Mouse (Mus musculus) spleen, adult 2 months (tissue): ENCODE results near the gene Stard7. TPM values are rescaled to one million over a fixed set of nuclear protein-coding genes. Genes with fewer than 3 reads are reported as not detected.
A peak's percentile ranks its signal among the peaks of the same experiment; 100 is the strongest.

Experiments
- DNase-seq, 2 experiments: peaks; one replicate each; pipeline versions ENCODE4 v3.0.0 to v3.0.0-alpha.2; 2012 to 2021; ENCODE audit warnings: low spot score in 2 of 2, low read depth in 1 of 2
- H3K27ac ChIP-seq: fragments of 200-500 bp; 2 replicates; pipeline ENCODE4 v1.5.1; 2012; ENCODE audit warnings: low read length, inconsistent platforms; ENCODE audit not compliant: insufficient read depth
- H3K27me3 ChIP-seq: fragments of 200-500 bp; 2 replicates; pipeline ENCODE4 v1.6.1; 2012; ENCODE audit warnings: mild to moderate bottlenecking, moderate library complexity, low read length, inconsistent platforms; ENCODE audit not compliant: control insufficient read depth, insufficient read depth
- H3K36me3 ChIP-seq: fragments of 200-500 bp; 2 replicates; pipeline ENCODE4 v1.6.1; 2012; ENCODE audit warnings: mild to moderate bottlenecking, low read length, inconsistent platforms; ENCODE audit not compliant: control insufficient read depth, insufficient read depth
- H3K4me1 ChIP-seq: fragments of 200-500 bp; 2 replicates; pipeline ENCODE4 v1.6.1; 2011; ENCODE audit warnings: inconsistent platforms; ENCODE audit not compliant: control insufficient read depth, insufficient read depth, insufficient read length
- H3K4me3 ChIP-seq: fragments of 200-500 bp; 2 replicates; pipeline ENCODE4 v1.5.1; 2011; ENCODE audit warnings: mild to moderate bottlenecking, inconsistent platforms; ENCODE audit not compliant: insufficient read depth, insufficient read length; ENCODE audit errors: extremely low read depth
- CTCF ChIP-seq: fragments of 200-500 bp; IDR thresholded peaks from 2 replicates; pipeline ENCODE4 v1.5.1; 2011; ENCODE audit warnings: mild to moderate bottlenecking, inconsistent platforms; ENCODE audit not compliant: insufficient read depth, insufficient read length, insufficient replicate concordance; ENCODE audit errors: extremely low read depth
- POLR2A ChIP-seq: fragments of 200-500 bp; IDR thresholded peaks from 2 replicates; pipeline ENCODE4 v1.6.1; 2011; ENCODE audit warnings: low read depth, low read length, inconsistent platforms
- WGBS: fragments of 180-500 bp; shearing (Covaris S2); methylation state at CpG from one replicate; pipeline ENCODE4 v1.1.7; 2018; 5-methylcytosine and 5-hydroxymethylcytosine counted together
- polyA plus RNA-seq: library from polyadenylated mRNA; depleted of rRNA; stranded (reverse); fragments of >200 nt; gene quantifications from 2 replicates; pipeline ENCODE4 v1.2.3, GENCODE M21; 2012

Gene Stard7
- polyA plus RNA-seq, 1 experiment, result 22.2 TPM

DNA sequence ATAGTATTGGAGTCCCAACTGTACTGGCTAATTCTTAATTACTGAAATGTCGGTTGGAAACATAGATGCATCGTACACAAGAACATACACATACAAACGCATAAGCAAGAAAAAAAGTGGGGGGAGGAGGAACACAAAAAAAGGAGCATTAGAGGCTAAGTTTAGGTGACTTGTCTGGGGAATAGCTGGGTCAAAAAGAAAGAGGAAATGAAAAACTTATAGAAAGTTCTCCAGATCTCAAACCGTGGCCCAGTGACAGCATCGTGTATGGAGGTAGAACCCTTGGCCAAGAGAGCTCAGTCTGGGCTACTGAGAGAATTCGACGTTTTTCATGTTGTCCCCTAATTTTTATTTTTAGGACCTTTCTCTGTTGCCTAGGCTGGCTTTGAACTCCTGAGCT is 40.7 kb downstream of the Stard7 start:
- peak overlapping the region; percentile 40 for H3K27ac ChIP-seq
- 38% methylated on average over 7 of the region's 7 CpGs for WGBS
- no peaks in the 10 kb centered on the region for H3K27me3 ChIP-seq
- H3K36me3 ChIP-seq, result no peaks in the 10 kb centered on the region
- TF ChIP-seq CTCF, result no peak
- peaks cover 36% of the 10 kb centered on the region; the same call in 1 of the 2 replicates for H3K4me1 ChIP-seq
- peak in 1 of 2 experiments; percentile 24 for DNase-seq
- H3K4me3 ChIP-seq, result no peak overlapping the region

- H3K27me3 ChIP-seq, result no peaks in the 10 kb centered on the region
- WGBS, result 83% methylated on average over 1 of the region's 1 CpGs
- no peak overlapping the region for H3K4me3 ChIP-seq
- TF ChIP-seq POLR2A (no peak), CTCF (no peak)
- H3K36me3 ChIP-seq, result no peaks in the 10 kb centered on the region
- H3K4me1 ChIP-seq, result peaks cover 36% of the 10 kb centered on the region; the same call in 1 of the 2 replicates
- H3K27ac ChIP-seq, result peak overlapping the region; percentile 40
- no peak for DNase-seq
These were observed 41.2 kb downstream of the Stard7 start for GRCm38 (mm10) chr2:127311193-127311592.

- Histone ChIP-seq H3K27ac (no peak overlapping the region), H3K4me1 (peaks cover 41% of the 10 kb centered on the region; the same call in 1 of the 2 replicates), H3K36me3 (no peaks in the 10 kb centered on the region), H3K27me3 (no peaks in the 10 kb centered on the region), H3K4me3 (no peak overlapping the region)
- WGBS, result 74% methylated on average over 4 of the region's 4 CpGs
- no peak for DNase-seq
- TF ChIP-seq POLR2A (no peak), CTCF (no peak)
These were observed 42.8 kb downstream of the Stard7 start for GRCm38 (mm10) chr2:127312801-127313200.

GRCm38 (mm10) chr2:127313878-127314277 is 43.9 kb downstream of the Stard7 start:
- Histone ChIP-seq H3K36me3 (no peaks in the 10 kb centered on the region), H3K27me3 (no peaks in the 10 kb centered on the region), H3K4me3 (no peak overlapping the region), H3K4me1 (peaks cover 51% of the 10 kb centered on the region), H3K27ac (peak overlapping the region; percentile 88)
- DNase-seq, result peak in 1 of 2 experiments; percentile 12
- WGBS, result 57% methylated on average over 4 of the region's 4 CpGs
- TF ChIP-seq CTCF (no peak), POLR2A (no peak)

DNA sequence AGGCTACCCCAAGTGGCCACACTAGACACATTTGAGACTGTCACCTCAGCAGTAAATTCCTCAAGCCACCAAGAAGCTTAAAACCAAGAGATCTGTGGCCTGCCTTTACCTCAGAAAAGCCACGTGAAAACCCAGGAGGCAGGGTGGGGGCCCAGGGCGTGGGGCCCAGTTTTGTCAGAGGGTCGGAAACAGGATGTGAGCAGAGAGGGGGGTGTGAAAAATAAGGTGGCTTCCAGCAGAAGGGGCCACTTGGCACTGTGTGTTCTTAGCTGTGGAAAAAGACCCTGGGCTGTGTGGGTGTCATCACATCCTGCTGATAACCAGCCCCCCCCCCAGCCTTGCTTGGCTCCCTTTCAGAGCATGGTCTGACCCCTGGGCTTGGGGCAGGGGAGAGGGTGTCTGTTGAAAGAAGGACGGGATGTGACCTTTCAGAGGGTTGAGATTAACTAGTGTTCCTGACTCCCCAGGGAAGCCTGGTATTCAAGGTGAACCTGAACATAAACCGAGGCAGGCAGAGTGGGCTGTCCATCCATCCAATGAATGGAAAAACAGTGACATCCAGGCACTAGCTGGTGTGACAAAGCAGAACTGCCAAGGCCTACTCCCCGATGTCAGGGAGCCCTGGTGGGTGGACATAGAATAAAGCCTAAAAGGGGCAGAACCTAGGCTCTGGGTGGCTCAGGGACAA is 44.6 kb downstream of the Stard7 start:
- Histone ChIP-seq H3K4me1 (peaks cover 54% of the 10 kb centered on the region), H3K4me3 (no peak overlapping the region), H3K27me3 (no peaks in the 10 kb centered on the region), H3K36me3 (no peaks in the 10 kb centered on the region), H3K27ac (peak overlapping the region; percentile 88)
- peak; percentile 76 to 85 for DNase-seq
- TF ChIP-seq POLR2A, result no peak
- TF ChIP-seq CTCF, result no peak
- 11% methylated on average over 6 of the region's 6 CpGs for WGBS

- no peak overlapping the region for H3K4me3 ChIP-seq
- no peak for DNase-seq
- no peaks in the 10 kb centered on the region for H3K27me3 ChIP-seq
- peaks cover 55% of the 10 kb centered on the region for H3K4me1 ChIP-seq
- 85% methylated on average over 1 of the region's 1 CpGs for WGBS
- H3K36me3 ChIP-seq, result no peaks in the 10 kb centered on the region
- TF ChIP-seq POLR2A (no peak), CTCF (no peak)
- H3K27ac ChIP-seq, result peak overlapping the region; percentile 88
These were observed 45.1 kb downstream of the Stard7 start for GRCm38 (mm10) chr2:127315155-127315470.

GRCm38 (mm10) chr2:127316431-127316830 is 46.4 kb downstream of the Stard7 start:
- H3K27ac ChIP-seq, result peak overlapping the region; percentile 39
- TF ChIP-seq POLR2A (no peak), CTCF (no peak)
- DNase-seq, result no peak
- H3K4me3 ChIP-seq, result no peak overlapping the region
- WGBS, result 76% methylated on average over 5 of the region's 5 CpGs
- H3K27me3 ChIP-seq, result no peaks in the 10 kb centered on the region
- no peaks in the 10 kb centered on the region for H3K36me3 ChIP-seq
- peaks cover 56% of the 10 kb centered on the region for H3K4me1 ChIP-seq

- WGBS, result 20% methylated on average over 4 of the region's 4 CpGs
- Histone ChIP-seq H3K36me3 (no peaks in the 10 kb centered on the region), H3K4me3 (no peak overlapping the region), H3K4me1 (peaks cover 67% of the 10 kb centered on the region), H3K27ac (peak overlapping the region; percentile 85), H3K27me3 (no peaks in the 10 kb centered on the region)
- TF ChIP-seq CTCF (no peak), POLR2A (no peak)
- DNase-seq, result peak in 1 of 2 experiments; percentile 25
These were observed 48.1 kb downstream of the Stard7 start for GRCm38 (mm10) chr2:127318136-127318535.
